Mouse (Mus musculus) C2C12 (cell line): ENCODE measurements around the gene Ciao2a. TPM values are rescaled to one million over a fixed set of nuclear protein-coding genes. Genes with fewer than 3 reads are reported as not detected.

ENCODE experiments used
- H3K27me3 ChIP-seq: one replicate; pipeline ENCODE4 v1.6.1; 2011; ENCODE audit not compliant: control insufficient read depth, insufficient read depth, insufficient read length
- H3K36me3 ChIP-seq: one replicate; pipeline ENCODE4 v1.6.1; 2011; ENCODE audit not compliant: control insufficient read depth, insufficient read depth
- H3K4me3 ChIP-seq: one replicate; pipeline ENCODE4 v1.5.1; 2011; ENCODE audit warnings: mild to moderate bottlenecking, control low read depth; ENCODE audit not compliant: poor library complexity, insufficient read depth, severe bottlenecking
- H3K79me2 ChIP-seq: one replicate; pipeline ENCODE4 v1.6.1; 2011; ENCODE audit not compliant: control insufficient read depth, insufficient read depth
- H3K79me3 ChIP-seq: one replicate; pipeline ENCODE4 v1.6.1; 2011; ENCODE audit warnings: low read depth, control low read depth
- H3ac ChIP-seq: one replicate; pipeline ENCODE3; 2011; ENCODE audit warnings: low read depth; ENCODE audit not compliant: control insufficient read depth, insufficient read length
- CEBPB ChIP-seq: IDR thresholded peaks from one replicate; pipeline ENCODE4 v1.6.1; 2011; ENCODE audit warnings: low read depth, mild to moderate bottlenecking, control low read depth, moderate library complexity
- CTCF ChIP-seq: IDR thresholded peaks from one replicate; pipeline ENCODE4 v1.5.1; 2011; ENCODE audit not compliant: control insufficient read depth, insufficient read depth, insufficient read length
- FOSL1 ChIP-seq: IDR thresholded peaks from one replicate; pipeline ENCODE4 v1.8.0; 2011; ENCODE audit warnings: mild to moderate bottlenecking, low read length; ENCODE audit not compliant: poor library complexity, insufficient read depth, severe bottlenecking
- MAX ChIP-seq: IDR thresholded peaks from one replicate; pipeline ENCODE4 v1.6.1; 2011; ENCODE audit warnings: mild to moderate bottlenecking, control low read depth
- MYOD1 ChIP-seq: IDR thresholded peaks from one replicate; pipeline ENCODE4 v1.6.1; 2011; ENCODE audit warnings: low read depth; ENCODE audit not compliant: control insufficient read depth, insufficient read length
- MYOG ChIP-seq: IDR thresholded peaks from one replicate; pipeline ENCODE4 v1.6.1; 2011; ENCODE audit not compliant: control insufficient read depth, insufficient read length; ENCODE audit errors: extremely low read depth
- USF1 ChIP-seq: IDR thresholded peaks from one replicate; pipeline ENCODE4 v1.6.1; 2011; ENCODE audit warnings: low read depth, mild to moderate bottlenecking, control low read depth, moderate library complexity
- polyA plus RNA-seq: library from polyadenylated mRNA; unstranded; fragments of >200 nt; fragmentation: generic; extraction: Trizol; gene quantifications from one replicate; pipeline ENCODE4 v1.2.1, GENCODE M21; 2012; ENCODE audit warnings: missing spikeins

The Ciao2a gene
- polyA plus RNA-seq, 1 experiment = 39.7 TPM

DNA sequence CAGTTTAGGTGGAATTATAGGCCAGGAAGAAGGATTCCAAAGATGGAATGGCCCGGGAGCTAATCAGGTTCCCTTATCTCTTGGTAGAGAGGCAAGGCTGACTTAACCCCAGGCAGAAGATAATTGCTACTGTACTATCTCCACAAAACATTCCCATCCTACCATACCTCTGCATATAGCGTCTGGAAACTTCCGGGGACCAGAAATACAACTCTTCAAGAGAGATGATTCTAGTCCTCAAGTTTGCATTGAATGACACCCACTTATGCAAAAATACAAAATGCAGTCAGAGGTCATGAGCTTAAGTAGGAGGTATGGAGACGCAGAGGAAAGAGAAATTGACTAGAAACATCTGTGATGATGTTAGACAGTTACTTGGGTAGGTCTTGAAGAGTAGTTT, 1.5 kb downstream of the Ciao2a start:
- H3K4me3 ChIP-seq = no peak overlapping the region

DNA sequence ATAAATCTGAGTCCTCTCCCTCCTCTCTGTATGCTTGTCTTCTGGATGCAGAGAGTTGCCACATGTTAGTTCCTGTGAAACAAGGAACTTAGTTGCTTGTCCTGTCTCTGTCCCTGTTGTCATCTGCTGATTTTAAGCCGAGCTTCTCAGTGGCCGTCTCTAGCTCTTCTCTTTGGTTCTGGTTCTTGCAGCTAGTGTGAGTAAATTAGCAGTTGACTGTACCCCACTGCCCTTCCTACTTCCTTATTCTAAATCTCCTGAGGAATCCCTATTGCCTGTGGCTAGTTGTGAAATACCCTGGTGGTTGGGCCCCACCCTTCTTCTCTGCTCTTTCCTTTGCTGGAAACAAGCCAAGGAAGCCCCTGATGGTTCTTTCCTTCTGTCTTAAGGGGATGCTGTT, 5.1 kb downstream of the Ciao2a start:
- Histone ChIP-seq H3K4me3 (no peak overlapping the region), H3K27me3 (no peaks in the 10 kb centered on the region), H3K36me3 (peaks cover 29% of the 10 kb centered on the region), H3K79me2 (peaks cover 22% of the 10 kb centered on the region), H3ac (no peak overlapping the region), H3K79me3 (peaks cover 19% of the 10 kb centered on the region)
- no peak for TF ChIP-seq MYOG
- TF ChIP-seq CEBPB = no peak
- TF ChIP-seq FOSL1 = no peak
- no peak for TF ChIP-seq USF1

More for the DNA sequence above, 1.5 kb downstream of the Ciao2a start:
- peaks cover 5% of the 10 kb centered on the region for H3K36me3 ChIP-seq
- no peak overlapping the region for H3ac ChIP-seq
- TF ChIP-seq USF1 (no peak), CTCF (no peak), MYOG (no peak), MAX (no peak), CEBPB (no peak), FOSL1 (no peak), MYOD1 (no peak)
- H3K27me3 ChIP-seq = no peaks in the 10 kb centered on the region
- H3K79me3 ChIP-seq = peaks cover 32% of the 10 kb centered on the region
- peaks cover 36% of the 10 kb centered on the region for H3K79me2 ChIP-seq

DNA sequence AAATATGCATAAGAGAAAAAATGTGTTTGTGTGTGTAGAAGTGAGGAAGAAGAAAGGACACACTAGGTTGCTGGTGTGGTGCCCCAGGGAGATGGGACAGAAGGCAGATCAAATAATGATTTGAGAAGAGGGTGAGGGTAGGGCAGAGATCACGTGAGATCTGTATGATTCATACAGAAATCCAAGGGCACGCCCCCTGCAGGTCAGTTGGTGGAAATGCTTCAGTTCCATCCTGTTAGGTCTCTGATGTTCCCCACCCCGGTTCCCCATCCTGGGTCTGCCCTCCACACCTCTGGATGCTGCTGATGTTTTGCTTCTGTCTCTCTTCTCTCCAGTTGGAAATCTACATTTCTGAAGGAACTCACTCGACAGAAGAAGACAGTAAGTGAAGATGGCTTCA, 9.6 kb downstream of the Ciao2a start:
- Histone ChIP-seq H3K79me3 (no peaks in the 10 kb centered on the region), H3K27me3 (no peaks in the 10 kb centered on the region), H3K4me3 (no peak overlapping the region), H3K79me2 (no peaks in the 10 kb centered on the region), H3ac (no peak overlapping the region), H3K36me3 (peaks cover 57% of the 10 kb centered on the region)
- no peak for TF ChIP-seq MYOG
- no peak for TF ChIP-seq CEBPB
- TF ChIP-seq MYOD1 = no peak
- TF ChIP-seq CTCF = peak; percentile 24
- TF ChIP-seq MAX = no peak
- TF ChIP-seq FOSL1 = no peak
- TF ChIP-seq USF1 = peak; percentile 67

DNA sequence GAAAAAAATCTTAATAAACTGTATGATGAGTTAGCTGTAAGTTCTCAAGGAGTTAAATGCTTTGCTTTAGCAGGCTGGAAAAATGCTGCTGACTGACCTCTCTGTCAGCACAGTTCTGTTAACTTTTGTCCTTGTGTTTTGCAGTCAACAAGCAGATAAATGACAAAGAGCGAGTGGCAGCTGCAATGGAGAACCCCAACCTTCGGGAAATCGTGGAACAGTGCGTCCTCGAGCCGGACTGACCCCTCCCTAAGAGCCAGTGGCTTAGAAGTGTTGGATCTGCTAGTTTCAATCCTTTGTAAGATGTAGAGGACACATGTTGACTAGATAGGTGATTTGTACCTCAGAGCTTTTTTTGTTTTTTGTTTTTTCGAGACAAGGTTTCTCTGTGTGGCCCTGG, 11.8 kb downstream of the Ciao2a start:
- H3ac ChIP-seq = no peak overlapping the region
- no peaks in the 10 kb centered on the region for H3K27me3 ChIP-seq
- peaks cover 49% of the 10 kb centered on the region for H3K36me3 ChIP-seq
- no peak overlapping the region for H3K4me3 ChIP-seq
- TF ChIP-seq MAX (no peak), CTCF (no peak), USF1 (no peak), FOSL1 (no peak), MYOG (no peak), MYOD1 (no peak), CEBPB (no peak)
- H3K79me3 ChIP-seq = no peaks in the 10 kb centered on the region
- H3K79me2 ChIP-seq = no peaks in the 10 kb centered on the region

DNA sequence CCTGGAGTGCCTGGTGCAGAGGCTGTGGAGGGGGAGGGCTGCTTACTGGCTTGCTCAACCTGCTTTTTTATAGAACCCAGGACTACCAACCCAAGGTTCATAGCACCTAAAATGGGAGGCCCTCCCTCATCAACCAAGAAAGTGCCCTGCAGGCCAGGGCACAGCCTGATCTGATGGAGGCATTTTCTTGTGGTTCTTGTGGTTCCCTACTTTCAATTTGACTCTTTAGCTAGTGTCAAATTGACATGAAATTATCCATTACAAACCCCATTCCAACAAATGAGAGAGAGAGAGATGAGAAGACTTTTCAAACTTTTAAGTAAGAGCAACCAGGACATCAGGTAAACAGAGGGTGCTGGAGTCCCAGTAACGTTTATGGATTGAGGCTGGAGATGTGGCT, 15.9 kb downstream of the Ciao2a start:
- TF ChIP-seq CEBPB (no peak), MYOD1 (no peak), FOSL1 (no peak), USF1 (no peak), CTCF (no peak), MAX (no peak), MYOG (no peak)

DNA sequence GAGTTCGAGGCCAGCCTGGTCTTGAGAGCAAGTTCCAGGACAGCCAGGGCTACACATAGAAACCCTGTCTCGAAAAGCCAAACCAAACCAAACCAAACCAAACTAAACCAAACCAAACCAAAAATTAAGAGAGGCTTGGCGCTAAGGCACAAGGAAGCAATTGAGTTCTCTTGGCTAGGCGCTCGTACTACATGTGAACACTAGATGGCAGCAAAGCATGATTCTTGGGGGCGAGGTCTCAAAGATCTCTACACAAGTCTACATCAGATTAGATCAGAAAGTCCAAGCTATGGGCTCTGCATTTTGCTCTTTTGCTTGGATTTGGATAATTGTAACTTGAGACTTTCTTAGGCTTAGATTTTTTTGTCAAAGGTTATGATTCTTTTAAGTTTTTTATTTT, 17.8 kb downstream of the Ciao2a start:
- H3K79me3 ChIP-seq = no peaks in the 10 kb centered on the region
- no peak for TF ChIP-seq FOSL1
- TF ChIP-seq MYOD1 = no peak
- no peak for TF ChIP-seq CEBPB
- no peak for TF ChIP-seq MYOG
- TF ChIP-seq CTCF = peak; percentile 51
- TF ChIP-seq MAX = no peak
- TF ChIP-seq USF1 = no peak
- H3ac ChIP-seq = no peak overlapping the region
- peaks cover 11% of the 10 kb centered on the region for H3K36me3 ChIP-seq
- no peaks in the 10 kb centered on the region for H3K27me3 ChIP-seq
- H3K79me2 ChIP-seq = no peaks in the 10 kb centered on the region
- H3K4me3 ChIP-seq = no peak overlapping the region

More for the DNA sequence above, 15.9 kb downstream of the Ciao2a start:
- no peak overlapping the region for H3K4me3 ChIP-seq
- no peak overlapping the region for H3ac ChIP-seq
- H3K79me2 ChIP-seq = no peaks in the 10 kb centered on the region
- no peaks in the 10 kb centered on the region for H3K27me3 ChIP-seq
- peaks cover 25% of the 10 kb centered on the region for H3K36me3 ChIP-seq
- no peaks in the 10 kb centered on the region for H3K79me3 ChIP-seq
